Mouse (Mus musculus): ENCODE results near the gene Map3k1. TPM values are rescaled to one million over a fixed set of nuclear protein-coding genes. Genes with fewer than 3 reads are reported as not detected.

Gene Map3k1
- polyA plus RNA-seq, 1 experiment, result 15.2 TPM

DNA sequence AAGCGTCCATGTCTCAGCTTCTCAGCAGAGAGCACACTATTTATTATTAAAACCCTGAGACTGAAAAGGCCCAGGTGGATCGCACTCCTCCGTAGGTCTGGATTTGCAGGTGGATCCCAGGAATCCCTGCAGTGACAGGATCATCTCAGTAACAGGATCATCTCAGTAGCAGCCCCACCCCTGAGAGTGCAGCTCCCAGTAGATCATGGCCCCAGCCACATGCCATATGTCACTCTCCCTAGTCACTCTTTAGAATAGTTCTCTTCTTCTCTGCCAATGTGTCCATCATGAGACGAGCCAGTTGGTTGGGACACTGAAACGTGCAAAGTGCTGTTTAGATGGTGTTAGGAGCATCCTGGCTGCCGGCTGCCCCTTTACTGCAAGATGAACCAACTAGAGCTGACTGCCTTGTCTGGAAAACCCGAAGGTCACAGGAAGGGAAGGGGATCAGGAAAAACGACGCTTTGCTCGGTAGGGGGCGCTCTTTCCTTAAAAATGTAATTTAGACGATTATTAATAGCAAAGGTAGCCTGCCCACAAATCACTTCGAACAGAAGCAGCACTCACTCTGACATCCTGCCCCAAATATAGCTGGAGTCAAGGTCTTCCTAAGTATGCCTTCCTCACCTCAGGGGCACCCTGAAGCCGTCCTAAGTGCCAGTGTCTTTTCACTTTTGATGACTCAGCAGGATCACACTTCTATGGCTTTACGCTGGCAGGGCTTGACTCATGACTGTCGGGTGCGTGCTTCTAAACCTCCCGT is 20.8 kb downstream of the Map3k1 start:
- peak; percentile 77 for TF ChIP-seq CTCF (IDR thresholded peaks at IDR 0.05; ENCODE audit: borderline replicate concordance, extremely low read depth, insufficient read depth, insufficient read length)
- TF ChIP-seq POLR2A (IDR thresholded peaks at IDR 0.05; ENCODE audit: borderline replicate concordance, extremely low read depth, insufficient read depth, insufficient read length, poor library complexity, severe bottlenecking), result no peak

DNA sequence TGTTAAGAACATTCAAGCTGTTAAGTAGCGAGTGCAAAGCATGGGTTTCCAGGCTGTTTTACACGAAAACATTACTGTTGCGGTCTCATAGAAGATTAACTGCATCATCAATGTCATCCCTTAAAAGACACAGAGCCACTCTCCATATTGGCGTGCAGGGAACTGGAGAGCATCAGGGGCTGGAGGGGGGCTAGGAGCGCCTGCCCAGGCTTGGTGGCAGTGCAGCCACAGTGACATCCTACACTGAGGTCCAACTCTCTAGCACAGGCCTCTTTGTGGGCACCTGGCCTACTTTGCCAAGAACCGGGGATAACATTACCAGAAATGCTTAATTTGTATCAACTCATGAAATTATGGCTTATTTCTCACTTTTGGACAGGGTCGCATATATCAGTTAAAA is 22.2 kb downstream of the Map3k1 start:
- TF ChIP-seq POLR2A (IDR thresholded peaks at IDR 0.05; ENCODE audit: borderline replicate concordance, extremely low read depth, insufficient read depth, insufficient read length, poor library complexity, severe bottlenecking), result no peak
- TF ChIP-seq CTCF (IDR thresholded peaks at IDR 0.05; ENCODE audit: borderline replicate concordance, extremely low read depth, insufficient read depth, insufficient read length), result no peak
- DNase-seq (ENCODE audit: low read depth), result no peak

More for the DNA sequence above, 20.8 kb downstream of the Map3k1 start:
- DNase-seq (ENCODE audit: low read depth), result peak; percentile 87

DNA sequence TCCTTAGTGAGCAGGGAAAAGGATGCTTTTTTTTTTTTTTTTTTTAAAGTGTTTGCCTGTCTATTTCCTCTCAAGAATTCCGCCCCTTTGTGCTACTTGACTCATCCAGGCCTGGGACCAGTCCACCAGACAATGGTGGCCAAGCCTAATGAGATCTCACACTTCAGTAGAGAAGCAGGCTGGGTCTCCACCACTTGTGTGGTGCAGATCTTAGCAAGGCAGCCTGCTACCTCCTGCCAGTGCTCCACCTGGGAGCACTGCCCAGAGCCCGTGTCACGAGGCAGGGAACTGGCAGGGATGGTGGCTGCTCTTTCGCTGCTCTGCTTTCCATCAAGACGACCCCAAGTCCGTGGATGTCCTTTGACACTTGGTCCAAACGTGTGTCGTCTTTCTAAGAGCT is 25.3 kb downstream of the Map3k1 start:
- no peak for TF ChIP-seq POLR2A (IDR thresholded peaks at IDR 0.05; ENCODE audit: borderline replicate concordance, extremely low read depth, insufficient read depth, insufficient read length, poor library complexity, severe bottlenecking)
- no peak for DNase-seq (ENCODE audit: low read depth)

DNA sequence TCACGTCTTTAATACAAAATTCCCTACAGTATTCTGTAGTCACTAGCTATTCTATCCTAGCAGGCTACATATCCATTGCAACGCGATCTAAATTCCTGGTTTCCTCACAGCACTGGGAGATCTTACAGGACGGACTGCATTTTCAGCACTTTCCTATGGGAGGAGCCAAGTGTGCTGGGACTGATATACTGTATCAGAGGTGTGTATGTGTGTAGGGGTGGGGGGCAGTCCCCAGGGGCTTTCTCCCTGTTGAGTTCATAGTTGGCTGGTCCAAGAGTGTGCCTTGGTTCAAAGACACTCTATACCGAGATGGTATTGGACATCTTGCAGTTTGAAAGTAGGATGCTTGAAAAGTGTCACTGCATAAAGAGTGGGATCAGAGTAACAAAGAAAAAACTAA is 29.3 kb downstream of the Map3k1 start:
- DNase-seq (ENCODE audit: low read depth), result no peak
- TF ChIP-seq CTCF (IDR thresholded peaks at IDR 0.05; ENCODE audit: borderline replicate concordance, extremely low read depth, insufficient read depth, insufficient read length) (no peak), POLR2A (IDR thresholded peaks at IDR 0.05; ENCODE audit: borderline replicate concordance, extremely low read depth, insufficient read depth, insufficient read length, poor library complexity, severe bottlenecking) (no peak)

DNA sequence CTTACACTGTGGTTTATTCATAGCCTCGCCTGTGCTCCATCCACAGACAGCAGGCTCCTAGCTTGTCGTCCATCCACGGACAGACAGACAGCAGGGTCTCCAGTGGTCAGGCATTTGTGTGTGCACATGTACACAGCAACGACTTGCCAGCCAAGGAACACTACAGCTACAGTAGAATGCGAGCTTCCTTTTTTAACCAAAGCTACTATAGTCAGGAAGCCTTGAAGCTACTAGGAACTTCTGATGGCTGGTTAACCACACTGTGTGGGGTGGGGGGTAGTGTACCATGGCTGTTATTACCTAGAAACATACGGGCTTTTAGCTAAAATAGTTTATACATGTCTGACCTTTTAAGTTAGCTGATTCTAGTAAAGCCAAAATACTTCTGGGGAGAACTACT is 30.2 kb downstream of the Map3k1 start:
- no peak for DNase-seq (ENCODE audit: low read depth)
- TF ChIP-seq POLR2A (IDR thresholded peaks at IDR 0.05; ENCODE audit: borderline replicate concordance, extremely low read depth, insufficient read depth, insufficient read length, poor library complexity, severe bottlenecking) (no peak), CTCF (IDR thresholded peaks at IDR 0.05; ENCODE audit: borderline replicate concordance, extremely low read depth, insufficient read depth, insufficient read length) (no peak)

DNA sequence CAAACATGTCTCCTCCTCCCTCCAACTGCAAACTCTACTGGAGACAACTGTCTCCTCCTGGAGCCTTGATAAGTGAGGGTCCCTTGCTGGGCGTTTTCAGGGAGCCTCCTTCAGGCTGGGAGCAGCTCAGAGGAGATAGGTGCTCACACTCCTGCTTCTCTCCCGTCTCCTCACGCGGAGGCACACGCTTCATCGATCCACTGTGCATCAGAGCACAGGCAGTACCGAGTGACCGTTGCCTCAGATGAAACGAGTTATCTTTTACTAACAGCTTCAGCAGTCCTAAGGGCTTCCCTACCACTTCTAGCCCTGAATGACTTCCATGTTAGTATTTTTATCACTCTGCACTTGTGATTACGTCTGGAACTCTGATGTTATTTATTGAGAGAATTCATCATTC is 30.9 kb downstream of the Map3k1 start:
- no peak for DNase-seq (ENCODE audit: low read depth)
- TF ChIP-seq POLR2A (IDR thresholded peaks at IDR 0.05; ENCODE audit: borderline replicate concordance, extremely low read depth, insufficient read depth, insufficient read length, poor library complexity, severe bottlenecking) (no peak), CTCF (IDR thresholded peaks at IDR 0.05; ENCODE audit: borderline replicate concordance, extremely low read depth, insufficient read depth, insufficient read length) (no peak)

DNA sequence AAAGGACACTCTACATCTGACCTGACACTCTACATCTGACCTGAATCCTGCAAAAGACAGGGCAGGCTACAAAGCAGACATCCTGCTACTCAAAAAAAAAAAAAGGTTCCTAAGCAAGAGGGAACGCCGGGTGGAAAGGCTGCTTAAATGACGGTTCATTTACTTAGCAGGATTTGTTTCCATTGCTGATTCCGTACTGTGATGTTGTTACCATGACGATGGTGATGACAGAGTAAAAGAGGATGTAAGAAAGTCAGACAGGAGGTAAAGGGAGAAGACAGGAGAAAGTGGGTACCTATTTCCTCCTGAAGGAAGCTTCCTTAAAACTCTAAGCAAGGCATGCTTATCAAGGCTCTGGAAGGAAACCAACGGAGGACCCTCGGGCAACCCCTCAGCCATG is 31.6 kb downstream of the Map3k1 start:
- peak; percentile 73 for DNase-seq (ENCODE audit: low read depth)
- TF ChIP-seq POLR2A (IDR thresholded peaks at IDR 0.05; ENCODE audit: borderline replicate concordance, extremely low read depth, insufficient read depth, insufficient read length, poor library complexity, severe bottlenecking), result no peak

DNA sequence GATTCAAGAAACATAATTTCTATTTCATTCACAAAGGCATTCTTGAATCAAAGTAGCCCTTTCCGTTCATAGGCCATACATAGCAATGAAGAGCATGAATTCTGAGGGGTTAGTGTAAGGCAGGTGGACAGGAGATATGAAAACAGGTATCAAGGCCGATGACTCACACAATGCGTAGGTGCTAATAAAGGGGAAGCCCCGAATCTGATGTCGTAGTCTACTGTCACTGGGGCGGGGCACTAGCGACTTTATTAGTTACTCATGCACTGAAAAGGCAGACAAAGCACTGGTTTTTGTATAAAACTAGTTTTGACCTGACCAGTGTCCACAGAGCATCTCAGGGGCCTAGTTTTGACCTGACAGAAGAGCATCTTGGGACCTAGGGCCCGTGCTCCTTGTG is 36.7 kb downstream of the Map3k1 start:
- no peak for DNase-seq (ENCODE audit: low read depth)
- no peak for TF ChIP-seq POLR2A (IDR thresholded peaks at IDR 0.05; ENCODE audit: borderline replicate concordance, extremely low read depth, insufficient read depth, insufficient read length, poor library complexity, severe bottlenecking)
- TF ChIP-seq CTCF (IDR thresholded peaks at IDR 0.05; ENCODE audit: borderline replicate concordance, extremely low read depth, insufficient read depth, insufficient read length), result no peak

DNA sequence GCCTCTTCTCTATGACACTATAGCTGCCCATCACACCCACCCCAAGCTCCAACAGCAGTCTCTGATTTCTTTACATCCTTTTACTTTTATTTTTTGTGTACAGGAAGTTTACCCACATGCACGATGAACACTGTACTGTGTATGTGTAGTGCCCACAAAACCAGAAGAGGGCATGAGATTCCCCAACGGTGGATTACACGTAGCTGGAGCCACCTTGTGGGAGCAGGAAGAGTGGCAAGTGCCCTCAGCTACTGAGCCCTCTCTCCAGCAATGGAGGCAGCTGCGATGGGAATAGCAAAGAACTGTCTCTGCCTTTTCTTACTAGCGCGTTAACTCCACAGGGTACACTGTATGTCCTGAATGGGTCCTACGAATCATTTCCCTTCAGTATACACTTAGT is 37.6 kb downstream of the Map3k1 start:
- peak; percentile 79 for DNase-seq (ENCODE audit: low read depth)
- TF ChIP-seq CTCF (IDR thresholded peaks at IDR 0.05; ENCODE audit: borderline replicate concordance, extremely low read depth, insufficient read depth, insufficient read length), result peak; percentile 82
- TF ChIP-seq POLR2A (IDR thresholded peaks at IDR 0.05; ENCODE audit: borderline replicate concordance, extremely low read depth, insufficient read depth, insufficient read length, poor library complexity, severe bottlenecking), result no peak

DNA sequence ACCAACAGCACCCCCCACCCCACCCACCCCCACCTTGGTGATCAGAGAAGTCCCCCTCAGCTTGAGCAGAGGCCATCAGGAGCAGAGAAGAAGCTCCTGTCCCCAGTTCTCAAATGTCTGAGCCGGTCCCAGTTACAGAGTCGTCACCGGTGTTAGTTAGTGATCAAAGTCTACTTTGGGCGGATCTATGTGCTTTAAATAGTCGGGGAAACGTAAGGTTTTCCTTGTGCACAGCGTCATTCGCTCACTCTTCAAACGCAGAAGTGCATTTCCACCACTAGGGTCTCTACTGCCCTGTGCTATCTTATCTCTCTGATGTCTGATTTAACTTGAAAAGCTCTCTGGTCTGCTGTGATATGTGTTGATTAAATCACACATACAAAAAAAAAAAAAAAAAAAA is 38.0 kb downstream of the Map3k1 start:
- TF ChIP-seq CTCF (IDR thresholded peaks at IDR 0.05; ENCODE audit: borderline replicate concordance, extremely low read depth, insufficient read depth, insufficient read length) (0 out of 2 replicates have a peak, but pooled peaks have one; percentile 4), POLR2A (IDR thresholded peaks at IDR 0.05; ENCODE audit: borderline replicate concordance, extremely low read depth, insufficient read depth, insufficient read length, poor library complexity, severe bottlenecking) (no peak)
- DNase-seq (ENCODE audit: low read depth), result no peak

DNA sequence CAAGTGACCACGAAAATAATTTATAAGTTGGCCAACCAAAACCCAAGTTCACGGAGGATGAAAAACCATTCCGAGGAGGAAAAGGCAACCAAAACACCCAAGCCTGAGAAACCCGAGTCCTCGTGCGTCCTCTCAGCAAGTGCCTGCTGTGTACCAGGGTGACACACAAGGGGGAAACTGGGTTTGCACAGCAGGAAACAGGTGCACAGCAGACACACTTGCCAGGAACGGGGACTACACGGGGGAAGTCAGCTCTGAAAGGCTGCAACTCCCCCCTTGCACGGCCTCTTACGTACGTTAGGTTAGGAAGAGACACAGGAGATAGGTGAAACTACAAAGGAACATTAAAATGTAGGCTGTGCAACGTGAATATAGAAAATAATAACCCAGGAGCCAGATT is 46.3 kb downstream of the Map3k1 start:
- TF ChIP-seq CTCF (IDR thresholded peaks at IDR 0.05; ENCODE audit: borderline replicate concordance, extremely low read depth, insufficient read depth, insufficient read length) (no peak), POLR2A (IDR thresholded peaks at IDR 0.05; ENCODE audit: borderline replicate concordance, extremely low read depth, insufficient read depth, insufficient read length, poor library complexity, severe bottlenecking) (no peak)
- DNase-seq (ENCODE audit: low read depth), result no peak

DNA sequence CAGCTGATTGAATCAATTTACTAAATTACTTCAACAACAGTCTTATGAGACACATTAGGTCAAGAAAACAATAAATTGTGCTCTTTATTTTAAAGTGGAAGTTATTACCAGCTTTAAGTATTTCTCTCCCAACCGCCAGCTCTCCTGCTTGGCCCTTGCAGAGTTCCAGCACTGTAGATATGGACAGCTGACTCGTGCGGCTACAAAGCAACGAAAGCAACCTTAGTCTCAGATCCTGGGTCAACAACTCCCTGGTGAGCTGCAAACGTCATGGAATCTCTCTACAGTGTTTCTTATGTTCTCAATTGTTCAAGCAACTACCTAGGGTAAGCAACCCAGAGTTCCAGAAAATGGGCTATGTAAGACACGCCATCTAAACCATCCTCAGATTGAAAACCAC is 51.8 kb downstream of the Map3k1 start:
- no peak for DNase-seq (ENCODE audit: low read depth)
- TF ChIP-seq POLR2A (IDR thresholded peaks at IDR 0.05; ENCODE audit: borderline replicate concordance, extremely low read depth, insufficient read depth, insufficient read length, poor library complexity, severe bottlenecking), result no peak
- TF ChIP-seq CTCF (IDR thresholded peaks at IDR 0.05; ENCODE audit: borderline replicate concordance, extremely low read depth, insufficient read depth, insufficient read length), result no peak
